Mouse (Mus musculus) thymus, adult 2 months (tissue): ENCODE results near the gene Kif5a.

Source experiments
- CTCF ChIP-seq: fragments of 200-500 bp; IDR thresholded peaks from 2 replicates; pipeline ENCODE4 v1.5.1; 2012; ENCODE audit warnings: mild to moderate bottlenecking, control low read depth, low read length, moderate library complexity, borderline replicate concordance; ENCODE audit not compliant: control insufficient read depth, poor library complexity, insufficient read depth; ENCODE audit errors: extremely low read depth
- POLR2A ChIP-seq: fragments of 200-500 bp; IDR thresholded peaks from 2 replicates; pipeline ENCODE4 v1.6.1; 2012; ENCODE audit warnings: mild to moderate bottlenecking, low read length, control low read depth, moderate library complexity; ENCODE audit not compliant: control insufficient read depth, poor library complexity, insufficient read depth; ENCODE audit errors: extremely low read depth

- TF ChIP-seq CTCF (no peak), POLR2A (no peak)
These were observed 26.6 kb downstream of the Kif5a start for GRCm38 (mm10) chr10:127236541-127236940.
